Mouse (Mus musculus) embryonic facial prominence, embryonic 14.5 days (tissue): Measurements from ENCODE around the gene Hapln2. TPM values are rescaled to one million over a fixed set of nuclear protein-coding genes. Genes with fewer than 3 reads are reported as not detected.

Source experiments
- ATAC-seq: fragments of 200-750 bp; cut with Nextera tagmentation; 2 replicates; pipeline ENCODE4 v1.8.0; 2017; ENCODE audit warnings: low read depth, moderate number of reproducible peaks, moderate TSS enrichment
- DNase-seq: peaks from one replicate; pipeline ENCODE4 v3.0.0-alpha.2; 2015; ENCODE audit warnings: low spot score
- H3K27ac ChIP-seq: fragments of 300-500 bp; sonication (generic); replicated peaks from 2 replicates; pipeline ENCODE4 v1.5.1; 2014; ENCODE audit warnings: low read depth, mild to moderate bottlenecking, low read length, moderate library complexity
- H3K27me3 ChIP-seq: fragments of 300-500 bp; sonication (generic); replicated peaks from 2 replicates; pipeline ENCODE4 v1.6.1; 2014; ENCODE audit warnings: low read length; ENCODE audit not compliant: control insufficient read depth, insufficient read depth
- H3K36me3 ChIP-seq: fragments of 300-500 bp; sonication (generic); 2 replicates; pipeline ENCODE4 v1.6.1; 2014; ENCODE audit warnings: low read length, mixed read lengths; ENCODE audit not compliant: control insufficient read depth, insufficient read depth
- H3K4me1 ChIP-seq: fragments of 300-500 bp; sonication (generic); 2 replicates; pipeline ENCODE4 v1.6.1; 2014; ENCODE audit warnings: antibody characterized with exemption, low read length; ENCODE audit not compliant: control insufficient read depth, insufficient read depth
- H3K4me2 ChIP-seq: fragments of 300-500 bp; sonication (generic); 2 replicates; pipeline ENCODE4 v1.6.1; 2014; ENCODE audit warnings: low read depth, mild to moderate bottlenecking, low read length, moderate library complexity, mixed read lengths
- H3K4me3 ChIP-seq: fragments of 300-500 bp; sonication (generic); 2 replicates; pipeline ENCODE4 v1.5.1; 2014; ENCODE audit warnings: low read depth, mild to moderate bottlenecking, low read length
- H3K9ac ChIP-seq: fragments of 300-500 bp; sonication (generic); 2 replicates; pipeline ENCODE4 v1.6.1; 2014; ENCODE audit warnings: low read depth, mild to moderate bottlenecking, low read length, moderate library complexity, mixed read lengths
- H3K9me3 ChIP-seq: fragments of 300-500 bp; sonication (generic); 2 replicates; pipeline ENCODE4 v1.6.1; 2016; ENCODE audit warnings: low read length; ENCODE audit not compliant: control insufficient read depth
- WGBS: fragments of 180-500 bp; shearing (Covaris S2); extraction: QIAGEN DNeasy Blood & Tissue Kit; methylation state at CpG from one replicate; pipeline ENCODE4 v1.1.7; 2014; 5-methylcytosine and 5-hydroxymethylcytosine counted together
- polyA plus RNA-seq: library from polyadenylated mRNA; unstranded; fragments of >200 nt; fragmentation: Nextera tagmentation; extraction: Ambion mirVana; gene quantifications from 2 replicates; pipeline ENCODE4 v1.2.1, GENCODE M21; 2014

Gene Hapln2
- polyA plus RNA-seq, 1 experiment from 2014 or later = not detected

DNA sequence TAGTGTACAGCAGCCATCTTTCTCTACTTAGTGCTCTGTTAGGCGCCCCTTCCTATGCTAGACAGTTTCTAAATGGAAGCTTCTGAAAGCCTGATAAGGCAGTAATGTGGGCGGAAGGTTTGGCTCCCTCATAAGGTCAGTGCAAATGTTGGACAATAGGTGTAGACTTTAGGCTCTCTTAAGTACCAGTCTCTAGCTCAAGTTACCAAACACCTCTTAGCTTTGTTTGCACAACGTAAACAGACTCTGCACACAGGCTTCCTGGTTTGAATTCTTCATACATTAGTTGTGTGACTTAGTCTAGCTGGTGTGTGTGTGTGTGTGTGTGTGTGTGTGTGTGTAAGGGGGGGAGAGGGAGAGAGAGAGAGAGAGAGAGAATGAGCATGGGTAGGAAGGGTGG lies 22.1 kb upstream of the Hapln2 start:
- WGBS = 78% methylated on average over 3 of the region's 3 CpGs
- Histone ChIP-seq H3K27ac (no peak overlapping the region), H3K4me3 (no peak overlapping the region), H3K27me3 (no peaks in the 10 kb centered on the region), H3K9ac (no peak overlapping the region), H3K9me3 (no peaks in the 10 kb centered on the region), H3K36me3 (peaks cover 37% of the 10 kb centered on the region), H3K4me2 (no peak overlapping the region), H3K4me1 (no peaks in the 10 kb centered on the region)
- ATAC-seq (no peak; the same call in 1 of the 2 replicates), DNase-seq (peak; percentile 5)

DNA sequence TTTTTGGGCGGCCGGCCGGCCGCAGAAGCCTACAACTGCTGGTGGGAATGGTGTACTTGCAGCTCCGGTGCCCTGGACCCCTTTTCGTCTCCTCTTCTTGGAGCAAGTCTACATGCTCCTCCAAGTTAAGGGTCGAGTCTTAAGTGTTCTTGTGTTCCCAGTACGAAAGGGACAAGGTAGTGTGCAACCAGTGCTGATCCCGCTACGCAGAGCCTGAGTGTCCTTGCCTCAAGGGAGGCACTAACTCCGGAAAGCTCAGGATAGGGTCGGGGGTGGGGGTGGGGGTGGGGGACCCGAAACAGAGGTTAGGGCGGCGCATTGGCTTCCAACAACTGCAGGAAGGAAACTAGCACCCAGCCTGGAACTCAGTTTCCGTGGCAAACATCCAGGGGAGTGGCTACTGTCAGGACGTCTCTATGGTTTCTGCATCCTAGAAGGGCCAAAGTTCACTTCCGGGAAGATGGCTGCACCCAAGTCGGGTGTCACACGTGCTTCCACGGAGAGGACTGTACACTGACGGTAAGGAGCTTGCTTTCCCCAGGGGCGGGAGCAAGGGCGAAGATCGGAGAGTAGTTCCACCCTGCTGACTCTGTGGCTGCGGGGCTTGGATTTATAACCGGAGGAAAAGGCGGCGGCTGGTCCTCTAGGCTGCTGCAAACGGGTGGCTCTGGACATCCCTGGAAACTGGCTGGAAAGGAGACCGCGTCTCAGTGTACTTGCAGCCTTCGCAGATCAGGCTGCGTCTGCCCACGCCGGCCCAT lies 15.5 kb upstream of the Hapln2 start, which contains the start of gene Gpatch4:
Gpatch4 (plus strand) TSS at position 448 of the 761 bp plus-strand sequence.
- DNase-seq (peak; percentile 98), ATAC-seq (peak; percentile 96)
- Histone ChIP-seq H3K27me3 (peaks cover 7% of the 10 kb centered on the region; the same call in 1 of the 2 replicates), H3K4me3 (peak within 1 kb of the TSS; percentile 72), H3K4me1 (peaks cover 4% of the 10 kb centered on the region; the same call in 1 of the 2 replicates), H3K36me3 (0 out of 2 replicates have a peak, but pooled peaks cover 4% of the 10 kb centered on the region), H3K4me2 (peak within 1 kb of the TSS; percentile 80), H3K9me3 (no peaks in the 10 kb centered on the region), H3K9ac (peak within 1 kb of the TSS; percentile 70), H3K27ac (no peak within 1 kb of the TSS; the same call in 1 of the 2 replicates)
- 13% methylated on average over 31 of the region's 36 CpGs for WGBS

DNA sequence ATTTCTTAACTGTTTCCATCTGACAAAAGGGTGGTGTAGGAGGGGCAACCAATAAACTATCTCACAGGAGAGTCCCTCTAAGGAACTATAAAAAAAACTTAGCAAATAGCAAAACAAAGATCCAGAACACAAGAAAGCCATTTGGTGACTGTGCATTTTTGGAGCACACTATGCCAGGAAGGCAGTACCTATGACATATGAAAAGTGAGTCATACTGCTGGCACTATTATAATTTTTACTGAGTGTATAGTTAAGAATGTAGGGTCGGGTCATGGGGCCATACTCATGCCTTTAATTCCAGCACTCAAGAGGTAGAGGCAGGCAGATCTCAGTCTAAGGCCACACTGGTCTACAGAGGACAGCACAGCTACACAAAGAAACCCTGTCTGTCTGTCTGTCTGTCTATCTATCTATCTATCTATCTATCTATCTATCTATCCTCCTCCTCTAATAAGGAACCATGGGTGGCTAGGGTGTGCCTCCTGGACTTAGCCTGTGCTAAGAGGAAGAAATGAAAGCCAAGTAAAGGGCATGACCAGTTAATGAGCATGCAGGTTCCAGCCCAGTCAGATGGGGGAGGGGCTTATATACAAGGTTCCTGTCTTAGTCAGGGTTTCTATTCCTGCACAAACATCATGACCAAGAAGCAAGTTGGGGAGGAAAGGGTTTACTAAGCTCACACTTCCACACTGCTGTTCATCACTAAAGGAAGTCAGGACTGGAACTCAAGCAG lies 8.3 kb upstream of the Hapln2 start:
- Histone ChIP-seq H3K27me3 (peaks cover 23% of the 10 kb centered on the region), H3K36me3 (no peaks in the 10 kb centered on the region), H3K4me1 (no peaks in the 10 kb centered on the region), H3K4me3 (no peak overlapping the region), H3K4me2 (no peak overlapping the region), H3K9me3 (no peaks in the 10 kb centered on the region), H3K27ac (no peak overlapping the region), H3K9ac (no peak overlapping the region)
- ATAC-seq (no peak), DNase-seq (no peak)
- 56% methylated on average over 1 of the region's 1 CpGs for WGBS

DNA sequence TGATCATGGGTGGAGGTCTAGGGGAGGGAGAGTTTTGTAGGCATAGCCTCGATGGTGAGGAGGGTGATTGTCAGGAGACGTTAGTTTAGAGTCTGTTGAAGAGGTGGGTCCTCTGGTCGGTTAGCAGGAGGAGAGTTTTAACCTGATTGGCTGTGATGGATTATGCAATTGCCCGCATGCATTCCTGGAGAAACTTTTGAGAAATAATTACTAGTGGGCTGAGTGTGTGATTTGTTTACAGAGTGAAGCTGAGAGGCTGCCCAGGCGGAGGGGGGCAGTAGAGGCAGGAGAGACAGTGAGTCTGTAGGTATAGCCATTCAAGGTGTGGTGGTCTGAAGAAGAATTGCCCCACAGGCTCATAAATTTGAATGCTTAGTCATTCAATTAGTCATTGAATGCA lies 6.1 kb upstream of the Hapln2 start:
- WGBS = 64% methylated on average over 5 of the region's 5 CpGs
- DNase-seq (no peak), ATAC-seq (no peak)
- H3K9me3 ChIP-seq = 0 out of 2 replicates have a peak, but pooled peaks cover under 1% of the 10 kb centered on the region
- peaks cover 24% of the 10 kb centered on the region for H3K27me3 ChIP-seq
- no peak overlapping the region for H3K4me3 ChIP-seq
- H3K4me1 ChIP-seq = no peaks in the 10 kb centered on the region
- no peak overlapping the region for H3K9ac ChIP-seq
- no peak overlapping the region for H3K27ac ChIP-seq
- H3K36me3 ChIP-seq = no peaks in the 10 kb centered on the region
- no peak overlapping the region for H3K4me2 ChIP-seq

DNA sequence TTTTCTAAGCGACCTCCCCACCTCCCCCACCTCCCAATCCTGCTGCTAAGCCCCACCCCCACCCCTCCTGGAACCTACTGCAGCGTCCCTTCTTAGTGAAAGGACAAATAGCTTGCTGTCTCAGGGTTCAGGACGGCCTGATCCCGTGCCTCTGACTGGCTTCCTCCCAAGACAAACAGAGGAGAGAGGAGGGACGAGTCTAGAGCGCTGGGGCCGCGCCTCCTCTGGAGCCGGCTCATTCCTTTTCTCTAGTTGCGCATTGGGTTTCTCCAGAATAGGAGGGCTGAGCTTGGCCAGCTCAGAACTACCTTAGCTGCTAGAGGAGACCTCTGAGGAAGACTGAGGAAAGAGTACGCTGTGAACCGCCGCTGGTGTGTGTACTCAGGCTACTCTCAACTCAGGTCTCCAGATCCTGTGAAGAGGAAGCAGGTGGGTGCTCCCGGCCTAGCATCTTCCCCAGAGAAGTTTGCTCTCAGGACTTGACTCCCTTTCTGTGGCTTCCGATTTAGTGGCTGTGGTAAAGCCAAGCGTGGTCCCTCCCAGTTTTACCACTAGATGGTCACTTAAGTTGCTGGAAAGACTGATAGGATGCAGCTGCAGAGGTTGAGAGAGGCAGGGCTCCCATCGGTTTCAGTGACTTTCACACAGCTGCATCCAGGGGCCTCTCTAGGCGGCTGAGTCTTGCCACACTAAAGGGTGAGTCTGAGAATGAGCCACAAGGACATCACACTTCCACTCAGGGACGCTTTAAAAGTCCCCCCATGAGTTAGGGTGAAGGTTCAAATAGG lies 3.4 kb upstream of the Hapln2 start:
- ATAC-seq (no peak), DNase-seq (peak; percentile 41)
- H3K27me3 ChIP-seq = peaks cover 37% of the 10 kb centered on the region
- WGBS = 15% methylated on average over 19 of the region's 19 CpGs
- no peak overlapping the region for H3K9ac ChIP-seq
- peaks cover 7% of the 10 kb centered on the region for H3K9me3 ChIP-seq
- H3K4me1 ChIP-seq = no peaks in the 10 kb centered on the region
- H3K4me2 ChIP-seq = no peak overlapping the region
- H3K4me3 ChIP-seq = no peak overlapping the region
- no peaks in the 10 kb centered on the region for H3K36me3 ChIP-seq
- H3K27ac ChIP-seq = no peak overlapping the region

DNA sequence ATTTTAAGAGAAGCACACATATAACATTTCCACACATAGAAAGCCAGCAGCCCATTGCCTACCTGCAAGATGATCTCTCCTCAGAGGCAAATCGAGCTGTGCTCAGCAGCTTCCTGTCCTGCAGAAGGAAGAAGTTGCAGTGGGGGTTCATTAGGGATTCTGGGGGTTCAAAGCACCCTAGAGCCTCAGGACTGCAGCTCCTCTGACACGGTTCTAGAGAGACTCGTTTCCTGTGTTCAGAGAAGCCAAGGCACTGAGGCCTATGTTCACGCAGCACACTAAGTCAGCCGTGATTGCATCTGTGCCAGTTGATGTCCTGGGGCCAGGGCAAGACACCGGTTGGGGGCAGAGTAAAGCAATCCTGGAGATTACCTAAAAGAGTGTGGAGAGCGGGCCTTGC lies 560 bp downstream of the Hapln2 start:
- H3K27me3 ChIP-seq = peaks cover 72% of the 10 kb centered on the region
- DNase-seq (no peak), ATAC-seq (no peak)
- no peak overlapping the region for H3K4me2 ChIP-seq
- no peak overlapping the region for H3K27ac ChIP-seq
- no peak overlapping the region for H3K4me3 ChIP-seq
- H3K9ac ChIP-seq = no peak overlapping the region
- H3K4me1 ChIP-seq = peaks cover 13% of the 10 kb centered on the region
- H3K36me3 ChIP-seq = no peaks in the 10 kb centered on the region
- 53% methylated on average over 7 of the region's 7 CpGs for WGBS
- H3K9me3 ChIP-seq = peaks cover 10% of the 10 kb centered on the region

DNA sequence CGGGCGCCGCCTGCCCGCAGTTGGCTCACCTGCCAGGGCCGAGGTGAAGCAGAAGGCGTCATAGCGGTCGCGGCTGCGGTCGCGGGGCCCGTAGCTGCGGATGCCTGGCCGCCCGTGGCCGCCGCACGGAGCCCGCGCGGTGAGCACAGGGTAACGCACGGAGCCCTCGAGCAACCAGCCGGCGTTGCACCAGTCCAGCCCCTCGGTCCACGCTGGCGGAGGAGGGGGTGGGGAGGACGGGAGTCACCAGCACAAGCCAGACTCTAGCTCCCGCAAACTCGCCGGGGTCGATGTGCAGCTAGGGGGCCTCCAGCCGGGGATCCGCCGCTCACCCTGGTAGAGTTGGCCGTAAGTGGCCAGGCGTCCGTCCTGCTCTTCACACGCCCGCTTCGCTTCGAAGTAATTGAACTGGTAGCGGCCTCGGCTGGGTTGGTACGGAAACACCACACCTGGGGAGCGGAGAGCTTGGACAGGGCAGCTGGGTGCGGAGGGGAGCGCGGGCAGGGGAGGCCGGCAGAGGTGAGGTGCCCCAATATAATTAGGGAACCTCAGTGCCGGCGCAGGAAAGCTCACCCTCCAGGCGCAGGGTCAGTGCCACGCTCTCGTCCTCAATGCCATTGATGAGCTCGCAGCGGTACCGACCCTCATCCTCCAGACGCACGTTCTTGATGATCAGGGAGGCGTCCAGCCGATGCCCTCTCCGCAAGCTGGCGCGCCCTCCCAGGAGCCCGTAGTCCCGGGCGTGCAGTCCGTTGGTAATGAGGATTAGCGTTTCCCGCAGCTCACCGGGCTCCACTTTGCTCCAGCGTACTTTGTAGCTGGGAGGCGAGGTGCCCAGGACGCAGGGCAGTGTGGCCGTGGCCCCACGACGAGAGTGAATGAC lies 4.0 kb downstream of the Hapln2 start:
- Histone ChIP-seq H3K4me2 (peak overlapping the region; percentile 97), H3K27ac (no peak overlapping the region)

More for the DNA sequence above, 4.0 kb downstream of the Hapln2 start:
- peak overlapping the region; percentile 52 for H3K4me3 ChIP-seq
- peaks cover 78% of the 10 kb centered on the region for H3K27me3 ChIP-seq
- H3K4me1 ChIP-seq = peaks cover 13% of the 10 kb centered on the region
- H3K36me3 ChIP-seq = no peaks in the 10 kb centered on the region
- DNase-seq (no peak), ATAC-seq (peak; percentile 70)
- peaks cover 10% of the 10 kb centered on the region for H3K9me3 ChIP-seq
- under 1% methylated on average over 47 of the region's 81 CpGs for WGBS
- peak overlapping the region; percentile 49; the same call in 1 of the 2 replicates for H3K9ac ChIP-seq
